Mouse (Mus musculus) brain, adult 2 months (tissue): ENCODE results near the gene Col25a1.
A peak's percentile ranks its signal among the peaks of the same experiment; 100 is the strongest.

Source experiments
- DNase-seq: peaks from one replicate; pipeline ENCODE4 v3.0.0; 2011; ENCODE audit warnings: low read depth, low spot score

Col25a1 gene

DNA sequence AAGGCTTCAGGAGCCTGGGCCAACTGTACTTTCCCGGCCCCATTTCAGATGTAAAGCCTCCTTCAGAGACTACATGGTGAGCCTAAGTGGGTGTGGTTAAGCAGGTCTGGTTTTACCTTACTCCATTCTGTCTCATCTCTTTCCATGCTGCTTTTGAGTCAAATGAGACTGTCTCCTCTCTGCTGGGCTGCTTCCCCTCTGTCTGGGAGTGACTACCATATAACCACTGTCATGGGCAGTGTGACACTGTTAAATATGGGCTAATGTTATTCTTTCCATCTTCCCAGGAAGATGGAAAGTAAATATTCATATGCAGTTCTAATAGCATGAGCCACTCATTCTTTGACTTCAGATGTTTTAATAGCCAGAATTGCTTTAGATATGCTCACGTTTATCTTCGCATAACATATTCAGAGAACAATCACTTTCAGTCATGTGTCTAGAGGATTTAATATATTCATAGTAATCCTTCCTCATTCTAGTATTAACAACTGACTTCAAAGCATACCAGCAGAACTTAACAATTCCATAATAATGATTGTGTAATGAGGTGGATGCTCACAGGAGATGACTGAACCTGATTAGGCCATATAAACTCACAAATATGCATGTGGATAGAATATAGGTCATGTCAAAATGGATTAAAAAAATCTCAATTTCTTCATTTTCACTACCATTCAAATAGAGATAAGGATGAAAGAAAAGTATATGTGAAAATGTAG lies 243.5 kb downstream of the Col25a1 start:
- DNase-seq, result no peak

DNA sequence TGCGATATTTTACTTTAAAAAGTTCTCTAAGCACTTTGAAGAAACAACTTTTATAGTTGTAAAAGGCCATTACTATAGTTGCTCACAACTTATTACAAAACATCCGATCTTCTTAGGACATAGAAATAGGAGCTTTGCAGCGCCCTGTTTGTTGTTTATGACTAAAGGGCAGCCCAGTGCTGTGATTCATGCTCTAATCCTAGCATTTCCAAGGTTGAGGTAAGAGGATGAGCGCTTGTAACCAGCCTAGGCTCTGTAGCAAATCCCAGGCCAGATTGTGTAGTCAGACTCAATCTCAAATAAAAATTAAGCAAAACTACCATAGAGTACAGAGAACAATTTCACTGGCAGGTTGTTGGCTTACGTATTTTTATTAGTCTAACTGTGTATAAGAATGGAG lies 246.5 kb downstream of the Col25a1 start:
- DNase-seq, result no peak

DNA sequence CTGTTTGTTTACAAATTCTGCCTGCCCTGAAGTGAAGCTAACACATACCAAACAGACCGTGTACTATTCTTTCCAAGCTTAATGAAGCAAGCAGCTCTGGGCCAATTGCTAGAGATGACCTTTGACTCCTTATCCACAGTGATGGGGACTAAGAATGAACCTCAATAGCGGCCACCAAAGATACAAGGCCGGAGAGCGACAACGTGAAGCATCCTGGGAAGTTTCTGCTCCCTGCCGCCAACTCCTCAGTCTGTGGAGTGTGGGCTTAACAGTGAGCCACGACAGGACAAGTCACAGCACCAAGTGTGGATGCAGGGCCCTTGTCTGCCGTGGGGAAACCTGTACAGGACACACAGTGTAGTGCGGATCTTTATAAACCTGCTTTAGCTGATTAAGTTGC lies 247.3 kb downstream of the Col25a1 start:
- DNase-seq, result no peak

DNA sequence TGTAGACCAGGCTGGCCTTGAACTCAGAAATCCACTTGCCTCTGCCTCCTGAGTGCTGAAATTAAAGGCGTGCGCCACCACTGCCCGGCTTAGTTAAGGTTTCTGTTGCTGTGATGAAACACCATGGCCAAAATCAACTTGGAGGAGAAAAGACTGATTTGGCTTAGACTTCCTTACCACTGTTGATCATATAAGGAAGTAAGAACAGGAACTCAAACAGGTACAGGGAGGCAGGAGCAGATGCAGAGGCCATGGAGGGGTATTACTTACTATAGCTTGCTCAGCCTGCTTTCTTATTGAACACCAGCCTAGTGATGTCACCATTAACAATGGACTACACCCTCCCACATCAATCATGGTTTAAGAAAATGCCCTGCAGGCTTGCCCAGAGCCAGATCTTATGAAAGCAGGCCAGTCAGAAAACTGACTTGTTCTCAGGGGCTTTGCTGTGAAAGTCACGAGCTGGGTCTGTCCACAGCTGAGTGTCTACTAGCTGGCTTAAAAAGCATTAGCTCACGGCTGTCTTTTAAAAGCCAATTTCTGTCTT lies 249.1 kb downstream of the Col25a1 start:
- no peak for DNase-seq

DNA sequence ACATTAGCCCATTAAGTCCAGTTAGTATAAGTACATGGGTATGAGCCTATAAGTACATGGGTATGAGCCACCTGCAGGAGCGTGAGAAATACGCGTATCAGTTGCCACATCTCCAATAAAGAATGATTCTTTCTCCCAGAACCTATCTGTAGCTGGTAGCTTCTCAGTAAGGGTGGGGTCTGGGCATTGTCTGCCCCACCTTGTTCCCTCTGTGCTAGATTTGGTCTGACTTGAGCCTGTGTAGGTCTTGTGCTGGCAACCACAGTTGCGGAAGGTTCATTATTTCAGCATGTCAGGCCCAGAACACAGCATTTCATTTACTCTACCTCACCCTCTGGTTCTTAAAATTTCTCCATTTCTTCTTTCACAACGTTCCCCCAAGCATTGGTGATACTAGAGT lies 250.4 kb downstream of the Col25a1 start:
- DNase-seq, result no peak

DNA sequence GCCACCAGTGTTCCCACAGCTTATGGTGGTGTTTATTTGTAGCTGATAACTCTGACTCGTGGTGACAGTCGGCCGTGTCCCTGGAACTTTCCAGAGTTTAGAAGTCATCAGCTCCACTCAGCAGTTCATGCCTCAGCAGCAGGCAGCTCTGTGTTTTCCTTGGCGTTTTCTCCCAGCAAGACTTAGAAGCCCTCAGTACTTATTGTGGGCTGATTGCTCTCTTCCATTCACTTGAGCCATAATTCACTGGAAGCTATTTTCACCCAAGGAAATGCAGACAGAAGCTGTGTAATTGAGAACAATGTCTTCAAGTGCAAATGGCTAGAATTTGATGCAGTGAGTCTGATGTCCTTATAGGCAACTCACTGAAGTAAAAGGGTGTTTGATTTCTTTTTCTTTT lies 254.6 kb downstream of the Col25a1 start:
- DNase-seq, result peak; percentile 41

DNA sequence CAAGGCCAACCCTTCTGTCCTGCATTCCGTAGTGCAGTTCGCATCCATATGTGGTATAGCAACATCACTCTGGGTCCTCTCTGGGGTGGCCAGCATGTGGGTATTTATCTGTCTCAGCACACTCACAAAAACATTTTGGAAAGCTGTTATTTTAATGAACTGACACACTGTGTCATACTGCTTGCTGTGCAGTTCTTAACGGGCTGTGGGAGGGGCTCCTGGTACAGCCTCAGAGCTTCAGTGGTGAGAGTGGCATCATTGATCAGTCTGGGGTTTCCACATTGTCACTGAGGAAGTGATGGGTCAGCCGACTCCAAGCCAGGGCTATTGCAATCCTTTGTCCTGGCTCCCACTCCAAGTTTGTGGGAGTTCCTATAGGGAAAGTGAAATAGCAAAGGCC lies 255.9 kb downstream of the Col25a1 start:
- no peak for DNase-seq

DNA sequence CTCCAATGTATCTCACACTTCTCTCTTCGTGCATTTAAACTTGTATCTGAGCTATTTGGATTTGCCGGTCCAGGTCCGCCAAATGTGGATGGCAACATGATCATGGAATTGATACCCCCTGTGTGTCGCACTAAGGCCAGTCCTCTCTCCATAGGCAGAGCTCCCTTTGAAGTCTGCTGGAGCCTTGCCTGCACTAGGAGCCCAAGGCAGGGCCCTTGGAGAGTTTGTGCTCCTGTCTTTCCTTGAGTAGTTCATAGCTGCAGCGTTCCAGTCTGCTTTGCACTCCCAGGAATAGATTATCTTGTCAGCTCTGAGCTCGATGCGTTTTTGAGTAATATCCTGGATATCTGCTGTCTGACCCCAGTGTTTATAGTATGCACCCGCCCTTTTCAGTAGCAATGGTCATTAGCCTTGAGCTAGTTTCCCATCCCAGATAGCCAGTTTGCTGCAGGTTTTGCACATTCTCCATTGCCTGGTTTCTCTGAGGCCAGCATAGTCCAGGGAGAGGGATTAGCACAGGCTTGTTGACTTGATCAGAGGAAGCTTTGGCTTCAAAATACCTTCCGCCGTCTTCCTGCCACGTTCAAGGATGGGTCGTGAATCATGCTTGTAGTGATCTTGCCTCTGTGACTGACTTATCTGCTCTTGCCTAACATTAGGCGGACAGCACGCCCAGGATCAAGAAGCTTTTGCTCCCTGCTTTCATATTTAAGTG lies 258.1 kb downstream of the Col25a1 start:
- DNase-seq, result no peak

DNA sequence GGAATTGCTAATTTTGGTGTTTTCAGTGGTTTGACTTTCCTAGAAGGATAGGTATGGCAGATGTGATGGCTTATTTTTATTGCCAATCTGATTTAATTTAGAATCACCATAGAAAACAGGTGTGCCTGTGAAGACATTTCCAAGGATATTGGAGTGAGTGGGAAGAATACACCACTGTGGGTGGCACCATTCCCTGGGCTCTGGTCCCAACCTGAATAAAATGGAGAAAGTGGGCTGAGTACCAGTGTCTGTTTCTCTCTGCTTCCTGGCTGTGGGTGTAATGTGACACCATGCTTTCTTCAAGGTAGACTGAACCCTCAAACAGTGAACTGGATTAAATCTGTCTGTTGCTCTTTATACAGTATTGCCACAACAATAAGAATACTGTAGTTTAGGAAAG lies 265.3 kb downstream of the Col25a1 start:
- DNase-seq, result peak; percentile 53

DNA sequence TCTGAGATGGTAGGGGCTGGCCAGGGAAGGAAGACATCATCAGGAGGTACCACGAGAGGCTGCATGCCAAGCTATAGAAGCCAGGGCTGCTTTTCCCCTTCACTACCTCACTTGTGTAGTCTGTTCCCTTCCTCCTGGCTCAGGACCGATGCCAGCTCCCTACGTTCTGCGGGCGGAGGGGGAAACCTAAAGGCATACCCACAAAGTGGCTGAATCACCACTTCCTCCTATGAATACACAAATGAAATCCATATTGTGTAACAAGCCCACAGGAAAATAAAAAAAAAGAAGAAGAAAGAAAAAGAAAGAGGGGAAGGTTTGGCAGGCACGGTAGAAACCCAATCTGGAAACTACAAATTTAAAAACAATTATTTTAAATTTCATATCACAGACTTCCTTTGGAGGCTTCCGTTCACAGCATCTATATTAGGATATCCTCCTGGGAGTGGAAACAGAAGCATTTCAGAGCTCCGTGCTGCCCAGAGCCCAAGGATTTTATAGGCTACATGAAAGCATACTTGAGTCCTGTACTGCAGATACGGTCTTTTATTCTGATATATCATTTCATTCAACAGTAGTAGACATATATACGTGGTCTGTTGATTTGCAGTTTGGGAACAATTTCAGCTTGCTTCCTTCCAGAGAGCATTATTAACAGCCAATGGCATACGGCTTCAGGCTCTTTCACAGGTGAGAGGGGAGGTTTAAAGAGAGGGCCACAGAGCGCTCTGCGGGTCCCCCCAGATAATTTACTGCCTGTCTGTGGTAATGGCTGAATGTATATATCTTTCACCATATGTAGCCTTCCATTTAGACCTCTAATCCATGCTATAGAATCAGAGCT lies 269.6 kb downstream of the Col25a1 start:
- DNase-seq, result peak; percentile 82

DNA sequence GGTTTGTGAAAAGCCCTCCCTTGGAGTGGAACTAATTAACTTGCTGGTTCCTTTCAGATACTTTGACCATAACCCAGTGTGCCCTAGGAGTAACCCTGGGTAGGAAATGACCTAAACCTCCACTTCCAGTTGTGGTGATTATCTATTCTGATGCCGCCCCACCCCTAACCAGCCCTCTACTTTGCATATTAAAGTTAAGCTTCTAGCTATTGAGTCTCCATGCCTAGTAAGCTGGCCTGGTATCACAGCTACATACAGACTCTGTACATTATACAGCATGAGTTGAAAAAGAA lies 270.2 kb downstream of the Col25a1 start:
- no peak for DNase-seq

DNA sequence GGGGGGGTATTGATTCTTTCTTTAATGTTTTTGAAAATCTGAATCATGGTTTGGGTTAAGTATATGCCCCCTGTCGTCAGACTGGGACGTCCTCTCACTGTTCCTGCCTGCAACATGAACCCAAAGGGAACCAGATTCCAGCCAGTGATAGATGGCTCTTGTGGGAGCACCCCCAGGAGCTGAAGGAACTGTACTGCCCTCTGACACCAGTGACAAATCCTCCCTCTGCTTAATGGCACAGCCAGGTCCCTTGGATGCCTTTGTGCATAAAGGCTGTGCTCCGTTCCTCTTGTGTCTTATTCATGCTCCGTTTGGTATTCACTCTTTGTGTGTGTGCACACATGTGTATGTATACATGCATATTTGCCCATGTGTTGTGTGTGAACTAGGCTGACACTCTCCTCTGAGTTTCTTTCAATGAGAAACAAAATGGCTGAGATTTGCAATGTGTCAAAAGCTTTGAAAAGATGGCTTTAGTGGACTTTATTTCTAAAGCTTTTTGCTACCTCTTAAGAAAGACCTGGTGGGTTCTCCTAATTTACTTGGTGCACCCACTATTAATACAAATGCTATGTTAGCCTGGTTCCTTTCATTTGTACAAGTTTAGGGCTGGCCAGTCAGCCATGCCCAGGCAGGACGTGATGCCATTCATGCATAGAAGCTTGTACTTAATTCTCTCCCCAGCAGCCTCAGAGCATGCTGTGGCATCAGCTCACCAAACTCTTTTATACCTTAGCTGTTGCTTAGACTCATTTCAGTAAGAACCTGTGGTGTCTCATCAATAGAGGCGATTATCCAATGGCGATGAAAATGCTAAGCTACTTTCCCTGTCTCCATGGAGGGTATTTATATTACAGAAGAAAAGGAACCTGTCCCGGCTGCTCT lies 273.5 kb downstream of the Col25a1 start:
- no peak for DNase-seq

DNA sequence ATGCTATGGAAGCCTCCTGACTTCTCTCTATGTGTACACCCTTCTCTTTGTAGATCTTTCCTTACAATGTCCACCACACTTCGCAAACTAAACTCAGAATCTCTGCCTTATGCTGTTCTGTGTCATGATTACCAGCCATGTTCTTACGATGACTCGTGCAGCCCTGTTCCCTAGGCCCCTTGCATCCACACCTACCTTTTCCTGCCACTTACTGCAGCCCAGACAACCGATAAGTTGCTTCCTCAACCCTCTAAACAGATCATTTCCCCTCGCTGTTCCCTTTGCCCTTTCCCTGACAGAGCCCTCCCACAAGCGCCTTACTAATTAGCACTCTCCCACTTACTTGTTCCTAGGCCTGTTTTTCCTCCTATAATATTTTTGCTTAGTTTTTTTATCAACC lies 275.9 kb downstream of the Col25a1 start:
- DNase-seq, result no peak

DNA sequence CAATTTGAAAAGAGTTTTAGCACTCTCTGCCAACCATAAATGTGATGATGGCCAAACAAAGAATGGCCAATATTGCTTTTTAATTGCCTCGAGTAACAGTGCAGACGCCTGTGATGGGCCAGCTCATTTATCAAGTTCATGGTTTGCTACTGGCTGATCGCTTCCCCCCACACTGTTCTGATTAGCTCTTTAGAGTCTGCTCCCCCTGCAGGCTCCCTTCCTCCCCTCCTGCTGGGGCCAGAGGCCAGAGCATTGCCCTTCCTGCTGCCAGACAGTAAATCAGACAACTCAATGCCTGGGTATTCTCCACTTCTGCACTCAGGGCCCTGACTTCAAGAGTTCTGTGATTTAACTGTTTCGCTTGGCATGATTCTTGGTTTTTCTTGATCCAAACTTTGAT lies 281.9 kb downstream of the Col25a1 start:
- DNase-seq, result no peak

DNA sequence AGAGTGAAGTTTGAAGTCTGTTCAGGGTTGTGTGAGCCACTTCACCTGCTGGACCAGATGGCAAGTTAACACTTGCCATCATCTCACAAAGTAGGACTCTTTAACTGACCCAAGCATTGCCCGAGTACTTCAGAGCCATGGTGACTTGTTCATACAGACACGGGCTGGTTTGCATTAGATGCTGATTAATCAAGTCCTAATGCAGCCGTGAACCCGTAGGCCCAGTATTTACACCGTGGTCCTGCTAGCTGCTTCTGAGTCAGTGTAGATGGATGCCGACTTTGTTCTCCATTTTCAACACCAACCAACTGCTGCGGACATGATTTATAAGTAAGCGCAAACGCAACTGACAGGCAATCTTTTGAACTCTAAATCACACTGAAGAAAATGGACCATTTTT lies 287.6 kb downstream of the Col25a1 start:
- no peak for DNase-seq

DNA sequence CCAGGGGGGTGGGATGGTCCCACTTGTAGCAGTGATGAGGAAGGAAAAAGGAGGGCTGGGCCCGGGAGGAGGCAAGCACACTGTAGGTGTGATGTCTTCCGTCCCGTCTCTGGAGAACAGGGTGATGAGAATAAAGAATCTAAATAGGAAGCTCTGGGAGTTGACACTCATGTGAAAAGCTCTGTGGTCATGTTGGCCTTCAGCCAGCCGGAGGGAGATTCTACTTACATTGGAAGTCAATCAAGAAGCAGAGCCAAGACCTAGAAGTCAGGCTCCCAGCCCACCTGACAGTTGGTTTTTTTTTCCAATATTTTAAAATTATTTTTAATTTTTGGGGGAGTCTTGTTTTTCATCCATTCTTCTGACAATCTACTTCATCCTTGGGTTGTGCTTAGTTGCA lies 297.5 kb downstream of the Col25a1 start:
- DNase-seq, result no peak

DNA sequence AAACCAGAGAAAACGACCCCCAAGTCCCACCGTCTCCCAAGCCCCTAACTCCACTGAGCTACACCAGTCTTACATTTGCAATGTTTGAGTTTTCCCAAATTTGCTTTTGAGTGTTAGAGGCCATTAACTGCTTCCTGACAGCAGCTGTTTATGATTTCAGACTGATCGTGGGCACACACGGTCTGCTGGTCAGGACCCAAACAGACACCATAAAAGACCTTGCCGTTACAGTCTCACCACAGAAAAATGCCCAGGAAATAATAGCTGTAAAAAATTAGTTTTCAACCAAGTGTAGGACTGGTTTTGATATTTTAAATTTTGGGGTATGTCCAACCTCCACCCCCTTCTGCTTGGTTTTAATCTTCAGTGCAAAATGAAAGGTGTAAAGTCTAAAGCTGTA lies 298.8 kb downstream of the Col25a1 start:
- no peak for DNase-seq

DNA sequence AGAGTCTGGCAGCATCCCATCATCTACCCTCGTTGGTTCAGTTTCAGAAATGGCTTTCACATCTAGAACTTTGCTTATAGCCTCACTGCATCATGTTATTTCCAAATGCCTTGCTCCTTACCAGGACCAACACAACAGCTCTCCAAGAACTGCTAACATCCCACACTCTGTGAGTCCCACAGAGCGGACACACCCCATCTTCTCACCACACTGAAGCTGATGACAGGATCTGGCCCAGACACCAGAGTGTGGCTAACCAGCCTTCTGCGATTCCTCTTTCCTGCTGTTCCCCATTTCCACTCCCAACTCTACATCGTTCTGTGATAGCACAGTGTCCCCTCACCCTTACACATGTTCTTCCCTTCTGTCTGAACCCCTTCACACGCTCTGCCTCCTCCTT lies 301.5 kb downstream of the Col25a1 start:
- peak; percentile 41 for DNase-seq

DNA sequence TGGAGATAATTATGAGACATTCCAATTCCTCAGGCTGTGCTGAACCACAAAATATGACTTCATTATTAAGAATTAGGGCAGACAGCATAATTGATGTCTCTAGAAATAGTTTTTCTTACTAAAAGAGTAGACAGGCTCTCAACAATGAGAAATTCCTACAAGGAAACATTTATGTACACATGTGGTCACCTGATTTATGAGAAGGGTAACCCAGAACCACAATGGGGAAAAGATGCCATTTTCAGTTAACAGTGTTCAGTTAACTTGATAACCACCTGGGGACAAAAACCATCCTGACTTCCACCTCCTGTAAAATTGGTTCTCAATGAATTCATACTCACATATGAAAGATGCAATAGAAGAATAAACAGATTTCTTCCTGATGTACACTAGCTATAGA lies 305.7 kb downstream of the Col25a1 start:
- no peak for DNase-seq

DNA sequence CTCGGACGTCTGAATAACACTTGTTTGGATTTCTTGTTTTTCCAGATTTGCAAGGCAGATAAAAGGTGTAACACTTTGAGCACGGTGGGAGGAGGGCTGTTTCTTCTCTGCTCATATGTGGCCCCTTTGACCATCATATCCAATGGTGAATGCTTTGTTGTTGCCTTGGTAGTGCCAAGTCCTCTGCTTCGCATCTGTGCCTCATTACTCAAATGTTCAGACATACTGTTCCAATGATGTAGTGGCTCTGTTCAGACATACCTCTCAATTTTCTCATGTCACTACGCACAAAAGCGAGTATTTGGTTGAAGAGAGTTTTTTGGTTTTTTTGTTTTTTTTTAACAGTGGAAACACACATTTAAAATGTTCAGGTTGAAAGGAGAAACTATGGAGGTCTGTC lies 308.5 kb downstream of the Col25a1 start:
- DNase-seq, result no peak

DNA sequence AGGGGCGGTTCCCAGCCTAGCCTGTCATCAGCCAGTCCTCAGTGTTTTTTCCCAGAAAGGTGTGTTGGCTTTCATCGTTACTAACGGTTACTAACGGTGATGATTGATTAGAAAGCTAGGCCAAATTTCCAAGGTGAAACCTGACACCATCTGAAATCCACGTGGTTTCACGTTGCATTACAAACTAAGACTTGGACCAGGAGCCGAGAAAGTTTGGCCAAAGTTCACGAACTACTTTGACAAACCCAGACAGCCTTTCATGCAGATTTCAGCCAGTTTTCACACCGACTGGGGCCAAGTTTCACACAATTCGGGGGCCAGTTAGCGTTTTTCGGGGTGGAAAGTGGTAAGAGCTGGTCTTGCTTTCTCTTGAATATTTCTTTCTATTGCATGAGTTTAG lies 309.4 kb downstream of the Col25a1 start:
- no peak for DNase-seq
